Mouse (Mus musculus): ENCODE measurements around the gene Phf1. TPM values are rescaled to one million over a fixed set of nuclear protein-coding genes. Genes with fewer than 3 reads are reported as not detected.
"Not testable (repeated sequence)": the region's sequence is repeated elsewhere in the genome, so short reads cannot be mapped to it uniquely, and the experiment has no call there.

The Phf1 gene
- total RNA-seq, 2 experiments from 2014 or later: 34.2 to 37.9 TPM

DNA sequence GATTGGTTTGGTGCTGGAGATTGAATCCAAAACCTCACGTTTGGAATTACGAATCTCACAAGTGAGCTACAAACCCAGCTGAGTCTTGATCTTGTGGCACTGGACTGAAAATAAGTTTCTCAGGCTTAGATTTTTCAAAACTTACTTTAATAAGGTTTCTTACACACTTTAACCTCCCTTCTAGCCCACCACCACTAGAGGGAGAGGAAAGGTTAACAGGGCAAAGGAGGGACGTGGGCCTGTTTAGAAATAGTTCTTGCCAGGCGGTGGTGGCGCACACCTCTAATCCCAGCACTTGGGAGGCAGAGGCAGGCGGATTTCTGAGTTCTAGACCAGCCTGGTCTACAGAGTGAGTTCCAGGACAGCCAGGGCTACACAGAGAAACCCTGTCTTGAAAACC, 44.5 kb downstream of the Phf1 start:
- not testable (repeated sequence) for DNase-seq

DNA sequence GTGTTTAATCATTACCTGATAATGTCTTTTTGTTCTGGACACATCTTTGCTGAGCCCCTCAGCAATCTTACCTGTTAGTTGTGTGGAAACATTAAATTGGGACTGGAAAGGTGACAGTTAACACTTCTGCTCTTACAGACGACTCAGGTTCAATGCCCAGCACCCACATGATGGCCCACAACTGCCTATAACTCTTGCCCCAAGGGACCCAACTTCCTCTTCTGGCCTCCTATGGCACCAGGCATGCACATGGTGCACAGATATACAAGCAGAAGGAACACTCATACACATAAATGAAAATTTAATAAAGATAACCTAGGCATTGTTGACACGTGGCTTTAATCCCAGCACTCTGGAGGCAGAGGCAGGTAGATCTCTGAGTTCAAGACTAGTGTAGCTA, 46.6 kb downstream of the Phf1 start:
- DNase-seq: no peak

DNA sequence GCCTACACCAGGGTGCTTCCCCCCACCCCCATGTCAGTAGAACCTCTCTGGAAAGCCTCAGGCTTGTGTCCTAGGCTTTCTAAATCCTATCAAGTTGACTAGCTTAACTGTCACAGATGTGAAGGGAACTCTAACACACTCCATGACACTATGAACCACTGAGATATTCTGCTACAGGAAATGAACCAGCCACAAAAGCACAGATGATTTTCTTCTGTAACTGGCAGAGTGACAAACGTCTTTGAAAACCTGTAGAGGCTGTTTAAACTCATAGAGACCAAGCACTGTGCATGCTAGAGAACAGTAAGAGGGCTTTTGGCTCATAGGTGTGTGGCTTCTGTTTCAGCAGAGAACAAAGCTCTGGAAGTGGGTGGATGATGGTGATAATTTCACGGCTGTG, 48.2 kb downstream of the Phf1 start:
- DNase-seq: no peak

DNA sequence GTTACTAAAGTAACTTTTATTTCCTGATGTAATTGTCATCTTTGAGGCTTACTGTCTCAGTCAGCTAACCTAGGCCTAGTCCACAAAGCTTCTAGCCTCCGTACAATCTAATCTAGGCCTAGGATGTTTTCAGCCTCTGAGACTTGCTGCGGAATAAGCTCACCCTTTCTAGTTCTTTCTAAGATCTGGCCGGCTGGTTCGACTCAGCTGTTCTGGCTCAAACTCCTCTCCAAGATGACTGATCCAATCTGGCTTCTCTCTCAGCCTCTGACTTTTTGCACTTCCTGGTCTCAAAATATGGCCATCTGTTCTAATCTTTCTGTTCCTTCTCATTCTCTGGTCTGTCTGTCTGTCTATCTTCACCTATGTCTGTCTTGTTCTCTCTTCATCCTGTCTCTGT, 50.5 kb downstream of the Phf1 start:
- no peak for DNase-seq

DNA sequence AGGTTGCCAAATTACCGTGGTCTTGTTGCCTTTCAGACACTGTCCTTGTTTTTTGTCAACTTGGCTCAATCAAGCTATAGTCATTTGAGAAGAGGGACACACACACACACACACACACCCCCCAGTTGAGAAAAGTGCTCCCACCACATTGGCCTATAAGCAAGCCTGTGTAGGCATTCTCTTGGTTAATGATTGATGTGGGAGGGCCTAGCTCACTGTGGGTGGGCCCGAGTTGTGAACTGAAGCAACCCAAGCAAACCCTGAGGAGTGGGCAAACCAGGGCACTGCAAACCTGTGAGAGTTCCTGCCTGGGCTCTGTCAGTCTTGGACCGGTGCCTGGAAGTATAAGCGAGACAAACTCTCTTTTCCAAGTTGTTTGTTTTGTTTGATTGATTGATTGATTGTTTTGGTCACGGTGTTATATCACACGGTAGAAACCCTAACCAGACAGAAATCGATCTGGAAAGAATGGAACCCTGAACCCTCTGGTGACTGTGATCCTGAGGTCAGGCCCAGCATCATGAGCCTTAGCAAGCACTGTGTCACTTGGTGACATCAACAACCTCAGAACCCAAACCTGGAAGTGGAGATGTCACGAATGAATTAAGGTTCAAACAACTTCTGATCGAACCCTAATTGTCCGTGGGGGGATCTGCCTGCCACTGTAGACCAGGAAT, 52.8 kb downstream of the Phf1 start:
- DNase-seq: no peak

Small RNA genes lying within 50 kb of the gene (microRNA-seq; reads per million reads assigned to microRNA genes)
- gene Gm27775: not detected
- not detected for gene Mir3083
- gene Mir6968: 5.7 reads per million, percentile 16 among the genes with 10 or more reads in this experiment

Other genes with a start within 250 kb of the Phf1 start
- 10 to 100 TPM; 64.7 to 78.0 TPM for gene Crebrf, start 217.4 kb upstream of the Phf1 start, total RNA-seq (2021)
- 10 to 100 TPM; 24.7 to 27.2 TPM for gene Bnip1, start 152.0 kb upstream of the Phf1 start, total RNA-seq (2021)
- not detected for gene Nkx2-5, start 88.0 kb upstream of the Phf1 start, total RNA-seq (2021)
- gene Kifc5b, start 16.0 kb upstream of the Phf1 start, total RNA-seq (2021): 1 to 10 TPM; 1.7 to 1.9 TPM
- gene Cuta, start 6.5 kb downstream of the Phf1 start, total RNA-seq (2021): 100 to 1,000 TPM; 129 to 165 TPM
- gene Syngap1, start 8.2 kb downstream of the Phf1 start, total RNA-seq (2021): 10 to 100 TPM; 11.4 to 18.6 TPM
- 10 to 100 TPM in 1 of 2 experiments, 1 to 10 TPM in 1; 9.9 to 10.5 TPM for gene Zbtb9, start 40.1 kb downstream of the Phf1 start, total RNA-seq (2021)
- gene Bak1, start 96.0 kb downstream of the Phf1 start, total RNA-seq (2021): 10 to 100 TPM; 29.3 to 42.4 TPM
- gene Itpr3, start 124.3 kb downstream of the Phf1 start, total RNA-seq (2021): 1 to 10 TPM; 5.9 to 6.3 TPM
- gene Uqcc2, start 200.9 kb downstream of the Phf1 start, total RNA-seq (2021): 100 to 1,000 TPM; 245 to 370 TPM
- 1 to 10 TPM in 1 of 2 experiments, under 1 TPM in 1; 0.82 to 3.7 TPM for gene Ip6k3, start 234.7 kb downstream of the Phf1 start, total RNA-seq (2021)

Measured in adrenal gland, postnatal 36 days (tissue).